Mouse (Mus musculus) stomach, postnatal 0 days (tissue): ENCODE results near the gene 1810024B03Rik. TPM values are rescaled to one million over a fixed set of nuclear protein-coding genes. Genes with fewer than 3 reads are reported as not detected.
A peak's percentile ranks its signal among the peaks of the same experiment; 100 is the strongest.

Source experiments
- ATAC-seq: fragments of 200-750 bp; cut with Nextera tagmentation; 2 replicates; pipeline ENCODE4 v1.8.0; 2017; ENCODE audit not compliant: low FRiP score, low TSS enrichment
- DNase-seq: peaks from one replicate; pipeline ENCODE4 v3.0.0-alpha.2; 2016; ENCODE audit warnings: low spot score
- H3K27ac ChIP-seq: fragments of 300-500 bp; sonication (generic); replicated peaks from 2 replicates; pipeline ENCODE4 v1.5.1; 2014; ENCODE audit warnings: mild to moderate bottlenecking, control low read depth
- H3K27me3 ChIP-seq: fragments of 300-500 bp; sonication (generic); 2 replicates; pipeline ENCODE4 v1.6.1; 2014; ENCODE audit warnings: low read length; ENCODE audit not compliant: control insufficient read depth, insufficient read depth
- H3K36me3 ChIP-seq: fragments of 300-500 bp; sonication (generic); 2 replicates; pipeline ENCODE4 v1.6.1; 2014; ENCODE audit warnings: low read length, mixed read lengths; ENCODE audit not compliant: control insufficient read depth, insufficient read depth
- H3K4me1 ChIP-seq: fragments of 300-500 bp; sonication (generic); replicated peaks from 2 replicates; pipeline ENCODE4 v1.6.1; 2014; ENCODE audit warnings: antibody characterized with exemption; ENCODE audit not compliant: control insufficient read depth, insufficient read depth
- H3K4me2 ChIP-seq: fragments of 300-500 bp; sonication (generic); replicated peaks from 2 replicates; pipeline ENCODE4 v1.6.1; 2014; ENCODE audit warnings: low read depth, mild to moderate bottlenecking, control low read depth, moderate library complexity
- H3K4me3 ChIP-seq: fragments of 300-500 bp; sonication (generic); 2 replicates; pipeline ENCODE4 v1.5.1; 2014; ENCODE audit warnings: low read depth, low read length, control low read depth
- H3K9ac ChIP-seq: fragments of 300-500 bp; sonication (generic); 2 replicates; pipeline ENCODE4 v1.6.1; 2014; ENCODE audit warnings: mild to moderate bottlenecking, low read length, control low read depth, mixed read lengths
- H3K9me3 ChIP-seq: fragments of 300-500 bp; sonication (generic); 2 replicates; pipeline ENCODE4 v1.6.1; 2016; ENCODE audit warnings: low read length; ENCODE audit not compliant: control insufficient read depth
- CTCF ChIP-seq: IDR thresholded peaks from 2 replicates; pipeline ENCODE4 v1.5.1; 2016; ENCODE audit warnings: antibody characterized with exemption, low read depth, mild to moderate bottlenecking, moderate library complexity
- EP300 ChIP-seq: optimal IDR thresholded peaks from 2 replicates; pipeline ENCODE3; 2016; ENCODE audit warnings: antibody characterized with exemption
- WGBS: fragments of 180-500 bp; shearing (Covaris S2); extraction: QIAGEN DNeasy Blood & Tissue Kit; methylation state at CpG from one replicate; pipeline ENCODE4 v1.1.7; 2014; 5-methylcytosine and 5-hydroxymethylcytosine counted together
- polyA plus RNA-seq: library from polyadenylated mRNA; unstranded; fragments of >200 nt; fragmentation: Nextera tagmentation; extraction: Ambion mirVana; gene quantifications from 2 replicates; pipeline ENCODE4 v1.2.1, GENCODE M21; 2015

The 1810024B03Rik gene
- polyA plus RNA-seq, 1 experiment from 2014 or later, result 1.7 TPM

GRCm38 (mm10) chr2:127143158-127144063 lies 64.7 kb downstream of the 1810024B03Rik start, which contains the start of gene Itpripl1:
Gene Itpripl1, minus strand, starts transcription at chr2:127143442.
- no peak within 1 kb of the TSS for H3K27ac ChIP-seq
- peak; percentile 91 for DNase-seq
- TF ChIP-seq CTCF (no peak), EP300 (no peak)

GRCm38 (mm10) chr2:127142577-127143157 lies 65.4 kb downstream of the 1810024B03Rik start:
- 13% methylated on average over 6 of the region's 6 CpGs for WGBS
- H3K4me1 ChIP-seq, result peaks cover 2% of the 10 kb centered on the region; the same call in 1 of the 2 replicates
- DNase-seq, result no peak
- H3K9me3 ChIP-seq, result no peaks in the 10 kb centered on the region
- peak overlapping the region; percentile 91 for H3K4me2 ChIP-seq
- H3K36me3 ChIP-seq, result peaks cover 8% of the 10 kb centered on the region; the same call in 1 of the 2 replicates
- TF ChIP-seq EP300 (no peak), CTCF (no peak)
- H3K27ac ChIP-seq, result no peak overlapping the region
- peak overlapping the region; percentile 61 for H3K4me3 ChIP-seq
- no peak for ATAC-seq
- H3K27me3 ChIP-seq, result no peaks in the 10 kb centered on the region
- peak overlapping the region; percentile 69 for H3K9ac ChIP-seq

More at GRCm38 (mm10) chr2:127143158-127144063, 64.7 kb downstream of the 1810024B03Rik start, which contains the start of gene Itpripl1:
- no peaks in the 10 kb centered on the region for H3K9me3 ChIP-seq
- H3K4me2 ChIP-seq, result peak within 1 kb of the TSS; percentile 91
- peak within 1 kb of the TSS; percentile 69 for H3K9ac ChIP-seq
- ATAC-seq, result peak; percentile 95
- no peaks in the 10 kb centered on the region for H3K27me3 ChIP-seq
- WGBS, result 2% methylated on average over 31 of the region's 31 CpGs
- peaks cover 8% of the 10 kb centered on the region; the same call in 1 of the 2 replicates for H3K36me3 ChIP-seq
- H3K4me3 ChIP-seq, result peak within 1 kb of the TSS; percentile 61
- H3K4me1 ChIP-seq, result peaks cover 2% of the 10 kb centered on the region; the same call in 1 of the 2 replicates

- peak overlapping the region; percentile 91 for H3K4me2 ChIP-seq
- DNase-seq (no peak), ATAC-seq (no peak)
- no peaks in the 10 kb centered on the region for H3K9me3 ChIP-seq
- peaks cover 2% of the 10 kb centered on the region; the same call in 1 of the 2 replicates for H3K4me1 ChIP-seq
- no peaks in the 10 kb centered on the region for H3K27me3 ChIP-seq
- peaks cover 8% of the 10 kb centered on the region; the same call in 1 of the 2 replicates for H3K36me3 ChIP-seq
- TF ChIP-seq EP300 (no peak), CTCF (0 out of 2 replicates have a peak, but pooled peaks have one; percentile 10)
- 80% methylated on average over 10 of the region's 10 CpGs for WGBS
- 0 out of 2 replicates have a peak overlapping the region, but pooled peaks have one; percentile 69 for H3K9ac ChIP-seq
- H3K4me3 ChIP-seq, result peak overlapping the region; percentile 61; the same call in 1 of the 2 replicates
- H3K27ac ChIP-seq, result no peak overlapping the region
These were observed 66.0 kb downstream of the 1810024B03Rik start for GRCm38 (mm10) chr2:127142031-127142430.

GRCm38 (mm10) chr2:127140011-127140410 lies 68.1 kb downstream of the 1810024B03Rik start:
- Histone ChIP-seq H3K27ac (no peak overlapping the region), H3K9ac (no peak overlapping the region), H3K36me3 (peaks cover 8% of the 10 kb centered on the region; the same call in 1 of the 2 replicates), H3K4me2 (no peak overlapping the region), H3K27me3 (no peaks in the 10 kb centered on the region), H3K4me3 (no peak overlapping the region), H3K9me3 (no peaks in the 10 kb centered on the region), H3K4me1 (peaks cover 5% of the 10 kb centered on the region; the same call in 1 of the 2 replicates)
- no peak for ATAC-seq
- 89% methylated on average over 7 of the region's 7 CpGs for WGBS
- no peak for DNase-seq
- no peak for TF ChIP-seq EP300
- no peak for TF ChIP-seq CTCF

GRCm38 (mm10) chr2:127139605-127140004 lies 68.5 kb downstream of the 1810024B03Rik start:
- H3K27me3 ChIP-seq, result no peaks in the 10 kb centered on the region
- H3K27ac ChIP-seq, result no peak overlapping the region
- TF ChIP-seq CTCF (peak; percentile 48), EP300 (no peak)
- no peaks in the 10 kb centered on the region for H3K9me3 ChIP-seq
- 97% methylated on average over 1 of the region's 1 CpGs for WGBS
- H3K9ac ChIP-seq, result no peak overlapping the region
- DNase-seq (no peak), ATAC-seq (no peak)
- H3K4me2 ChIP-seq, result no peak overlapping the region
- H3K36me3 ChIP-seq, result peaks cover 8% of the 10 kb centered on the region; the same call in 1 of the 2 replicates
- H3K4me1 ChIP-seq, result peaks cover 5% of the 10 kb centered on the region; the same call in 1 of the 2 replicates
- H3K4me3 ChIP-seq, result no peak overlapping the region
